Comparison of ENCODE assay signal across 8 mouse cellular contexts in the genomic region with DNA sequence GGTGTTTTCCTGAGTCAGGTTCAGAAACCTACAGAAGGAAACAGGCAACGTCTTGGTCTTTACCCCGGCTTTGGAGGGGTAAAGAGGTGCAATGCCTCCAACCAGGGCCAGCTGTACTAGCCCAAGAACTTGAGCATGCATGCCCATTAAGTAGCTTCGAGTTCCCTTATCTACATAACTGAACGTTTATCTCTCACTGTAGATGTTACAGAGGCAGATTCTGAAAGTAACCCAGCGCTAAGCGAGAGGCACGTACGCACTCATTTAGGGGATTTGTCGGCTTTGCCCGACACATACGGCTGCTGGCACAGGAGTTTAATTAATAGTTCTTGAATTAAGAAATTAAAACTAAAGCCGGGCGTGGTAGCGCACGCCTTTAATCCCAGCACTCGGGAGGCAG. TPM values are rescaled to one million over a fixed set of nuclear protein-coding genes. Genes with fewer than 3 reads are reported as not detected.
DNase-seq lines count a peak whose midpoint lies in the region; ATAC-seq and TF ChIP-seq lines count a peak whose summit lies in the region.

No protein-coding gene starts in this region.

- H3K36me3 ChIP-seq in heart, embryonic 14.5 days (ENCODE audit: control insufficient read depth, insufficient read depth, low read length) = no peaks in the 10 kb centered on the region
- no peaks in the 10 kb centered on the region for H3K36me3 ChIP-seq in ES-Bruce4 (ENCODE audit: control insufficient read depth, insufficient read depth, low read length, poor library complexity, severe bottlenecking)
- no peaks in the 10 kb centered on the region for H3K36me3 ChIP-seq in hindbrain, embryonic 10.5 days

- peak overlapping the region in 1 of 2 experiments; percentile 81; a peak in 1 of 4 replicates for H3K27ac ChIP-seq in heart, embryonic 14.5 days (replicated peaks in 1 of 2; ENCODE audit: control insufficient read depth in 1 of 2, insufficient read depth in 1 of 2, low read depth in 2 of 2, low read length in 2 of 2)
- H3K27ac ChIP-seq in ES-Bruce4 (ENCODE audit: insufficient read depth, low read length) = peak overlapping the region; percentile 35
- peak overlapping the region; percentile 93 for H3K27ac ChIP-seq in hindbrain, embryonic 10.5 days

- no peak for TF ChIP-seq POLR2A in ES-Bruce4 (IDR thresholded peaks at IDR 0.05; ENCODE audit: insufficient read depth, low read length)

- no peak for TF ChIP-seq CTCF in ES-Bruce4 (IDR thresholded peaks at IDR 0.05; ENCODE audit: low read depth, low read length)

- 12% methylated on average over 16 of the region's 16 CpGs for WGBS in heart, embryonic 14.5 days
- WGBS in hindbrain, embryonic 10.5 days = 41% methylated on average over 16 of the region's 16 CpGs

- H3K4me1 ChIP-seq in heart, embryonic 14.5 days (ENCODE audit: control insufficient read depth in 2 of 2, insufficient read depth in 2 of 2, low read length in 2 of 2) = peaks cover 2 to 11% of the 10 kb centered on the region in 2 experiments; a peak in 3 of 4 replicates
- no peaks in the 10 kb centered on the region for H3K4me1 ChIP-seq in ES-Bruce4 (ENCODE audit: control insufficient read depth, insufficient read depth, low read length)
- H3K4me1 ChIP-seq in hindbrain, embryonic 10.5 days (replicated peaks) = peaks cover 31% of the 10 kb centered on the region

- no peaks in the 10 kb centered on the region for H3K27me3 ChIP-seq in heart, embryonic 14.5 days (ENCODE audit: control insufficient read depth, insufficient read depth, low read length)
- H3K27me3 ChIP-seq in ES-Bruce4 (ENCODE audit: control insufficient read depth, insufficient read depth, low read length, poor library complexity, severe bottlenecking) = no peaks in the 10 kb centered on the region
- no peaks in the 10 kb centered on the region for H3K27me3 ChIP-seq in hindbrain, embryonic 10.5 days (ENCODE audit: insufficient read depth, poor library complexity, severe bottlenecking)

- peak overlapping the region; percentile 67 for H3K4me2 ChIP-seq in heart, embryonic 14.5 days (ENCODE audit: low read length)

- peak overlapping the region; percentile 79 for H3K9ac ChIP-seq in heart, embryonic 14.5 days (ENCODE audit: low read length)
- peak overlapping the region; percentile 75 for H3K9ac ChIP-seq in ES-Bruce4 (ENCODE audit: low read depth, poor library complexity, severe bottlenecking)

- TF ChIP-seq EP300 in ES-Bruce4 (IDR thresholded peaks at IDR 0.05; ENCODE audit: insufficient read depth, low read depth, low read length) = no peak

- peak overlapping the region; percentile 54 to 68 for H3K4me3 ChIP-seq in heart, embryonic 14.5 days (ENCODE audit: control insufficient read depth in 1 of 2, insufficient read depth in 1 of 2, low read depth in 1 of 2, low read length in 2 of 2)
- peak overlapping the region; percentile 90 for H3K4me3 ChIP-seq in ES-Bruce4 (ENCODE audit: low read depth, low read length)
- peak overlapping the region; percentile 76 for H3K4me3 ChIP-seq in hindbrain, embryonic 10.5 days

- no peak for DNase-seq in heart, adult 11 months
- DNase-seq in hindbrain, embryonic 10.5 days (ENCODE audit: low spot score) = no peak
- DNase-seq in urinary bladder, postnatal 14 days (ENCODE audit: low spot score) = no peak
- no peak for DNase-seq in MN1 (ENCODE audit: low spot score)

- ATAC-seq in heart, embryonic 14.5 days (ENCODE audit: insufficient number of reproducible peaks, insufficient read depth, low FRiP score, low read depth) = no peak
- peak; percentile 42 for ATAC-seq in megakaryocyte-erythroid progenitor cell, adult 5-6 weeks (replicated peaks; ENCODE audit: low FRiP score, low TSS enrichment, poor library complexity, severe bottlenecking)
- no peak for ATAC-seq in cerebellum, adult (ENCODE audit: insufficient number of reproducible peaks, low FRiP score, low TSS enrichment)

- H3K9me3 ChIP-seq in heart, embryonic 14.5 days (ENCODE audit: control insufficient read depth, low read length) = no peaks in the 10 kb centered on the region
- no peaks in the 10 kb centered on the region for H3K9me3 ChIP-seq in ES-Bruce4 (replicated peaks; ENCODE audit: control insufficient read depth, insufficient read depth, low read length, poor library complexity, severe bottlenecking)
- no peaks in the 10 kb centered on the region for H3K9me3 ChIP-seq in hindbrain, embryonic 10.5 days

RNA-seq across cellular contexts. Expression of a gene that starts 0.6 kb away (rescaled TPM):
- polyA plus RNA-seq in heart, embryonic 14.5 days (2014; fragmentation: Nextera tagmentation; extraction: Ambion mirVana) = 31.2 and 38.0 TPM in 2 replicates
- 42.8 and 51.2 TPM in 2 replicates for polyA plus RNA-seq in ES-Bruce4 (2011; ENCODE audit: insufficient read depth, insufficient read length, low read depth, missing spikeins)
- 61.1 and 63.3 TPM in 2 replicates for polyA plus RNA-seq in hindbrain, embryonic 10.5 days (2016; fragmentation: Nextera tagmentation; extraction: Ambion mirVana)
- total RNA-seq in megakaryocyte-erythroid progenitor cell, adult 5-6 weeks (2014; fragmentation: Nextera tagmentation) = 26.2 and 41.2 TPM in 2 replicates
- 1.4 and 3.5 TPM in 2 replicates for total RNA-seq in megakaryocyte-erythroid progenitor cell, adult 5-6 weeks (2017)

RNA-seq across cellular contexts. Expression of a gene that starts 1.4 kb away (rescaled TPM):
- polyA plus RNA-seq in heart, embryonic 14.5 days (2014; fragmentation: Nextera tagmentation; extraction: Ambion mirVana) = 0.36 TPM in 1 of 2 replicates, not detected in the other
- not detected in 2 replicates for polyA plus RNA-seq in ES-Bruce4 (2011; ENCODE audit: insufficient read depth, insufficient read length, low read depth, missing spikeins)
- 0.20 and 0.27 TPM in 2 replicates for polyA plus RNA-seq in hindbrain, embryonic 10.5 days (2016; fragmentation: Nextera tagmentation; extraction: Ambion mirVana)
- not detected in 2 replicates for total RNA-seq in megakaryocyte-erythroid progenitor cell, adult 5-6 weeks (2014; fragmentation: Nextera tagmentation)
- total RNA-seq in megakaryocyte-erythroid progenitor cell, adult 5-6 weeks (2017) = not detected in 2 replicates

RNA-seq across cellular contexts. Expression of a gene that starts 42.5 kb away (rescaled TPM):
- 167 and 173 TPM in 2 replicates for polyA plus RNA-seq in heart, embryonic 14.5 days (2014; fragmentation: Nextera tagmentation; extraction: Ambion mirVana)
- polyA plus RNA-seq in ES-Bruce4 (2011; ENCODE audit: insufficient read depth, insufficient read length, low read depth, missing spikeins) = 76.2 and 84.9 TPM in 2 replicates
- 194 and 213 TPM in 2 replicates for polyA plus RNA-seq in hindbrain, embryonic 10.5 days (2016; fragmentation: Nextera tagmentation; extraction: Ambion mirVana)
- 59.7 and 60.4 TPM in 2 replicates for total RNA-seq in megakaryocyte-erythroid progenitor cell, adult 5-6 weeks (2014; fragmentation: Nextera tagmentation)
- total RNA-seq in megakaryocyte-erythroid progenitor cell, adult 5-6 weeks (2017) = 23.4 and 35.3 TPM in 2 replicates
